Mouse (Mus musculus) MEL (cell line): Measurements from ENCODE around the gene Ndufb10. TPM values are rescaled to one million over a fixed set of nuclear protein-coding genes. Genes with fewer than 3 reads are reported as not detected.

Source experiments
- DNase-seq: peaks from one replicate; pipeline ENCODE4 v3.0.0; 2011; ENCODE audit warnings: low read depth, low spot score
- H3K27ac ChIP-seq: 2 replicates; pipeline ENCODE4 v1.5.1; 2012; ENCODE audit warnings: low read depth, mild to moderate bottlenecking, control low read depth, low read length, moderate library complexity; ENCODE audit not compliant: control insufficient read depth
- H3K27me3 ChIP-seq, 2 experiments: fragments of 150-350 bp in 1 of 2; sonication (generic) in 1 of 2; 2 replicates each; pipeline ENCODE4 v1.6.1; 2012; ENCODE audit warnings: low read length in 2 of 2, mild to moderate bottlenecking in 2 of 2, improper control_type of control experiment in 1 of 2, moderate library complexity in 1 of 2; ENCODE audit not compliant: insufficient read depth in 2 of 2, control insufficient read depth in 1 of 2
- H3K36me3 ChIP-seq, 2 experiments: 2 replicates each; pipeline ENCODE4 v1.6.1; 2012 to 2014; ENCODE audit warnings: low read length in 2 of 2, improper control_type of control experiment in 1 of 2, inconsistent platforms in 1 of 2, mild to moderate bottlenecking in 1 of 2; ENCODE audit not compliant: insufficient read depth in 2 of 2, control insufficient read depth in 1 of 2
- H3K4me1 ChIP-seq, 2 experiments: fragments of 150-350 bp in 1 of 2; sonication (generic) in 1 of 2; 2 replicates each; pipeline ENCODE4 v1.6.1; 2012; ENCODE audit warnings: low read length in 2 of 2, improper control_type of control experiment in 1 of 2, mild to moderate bottlenecking in 1 of 2; ENCODE audit not compliant: insufficient read depth in 2 of 2, control insufficient read depth in 1 of 2
- H3K4me3 ChIP-seq, 2 experiments: fragments of 150-350 bp in 1 of 2; sonication (generic) in 1 of 2; 2 replicates each; pipeline ENCODE4 v1.5.1; 2012; ENCODE audit warnings: low read depth in 2 of 2, low read length in 2 of 2, mild to moderate bottlenecking in 2 of 2, moderate library complexity in 2 of 2, control low read depth in 1 of 2, improper control_type of control experiment in 1 of 2; ENCODE audit not compliant: control insufficient read depth in 1 of 2, insufficient read depth in 1 of 2
- H3K79me2 ChIP-seq: 2 replicates; pipeline ENCODE4 v1.6.1; 2012; ENCODE audit warnings: mild to moderate bottlenecking, low read length, moderate library complexity; ENCODE audit not compliant: control insufficient read depth, poor library complexity, insufficient read depth
- H3K9ac ChIP-seq: 2 replicates; pipeline ENCODE4 v1.6.1; 2012; ENCODE audit warnings: low read depth, mild to moderate bottlenecking, control low read depth, low read length, moderate library complexity; ENCODE audit not compliant: control insufficient read depth, poor library complexity, severe bottlenecking
- H3K9me3 ChIP-seq: fragments of 150-350 bp; sonication (generic); replicated peaks from 2 replicates; pipeline ENCODE4 v1.6.1; 2012; ENCODE audit warnings: mild to moderate bottlenecking, low read length, improper control_type of control experiment, moderate library complexity; ENCODE audit not compliant: insufficient read depth
- BHLHE40 ChIP-seq: IDR thresholded peaks from 2 replicates; pipeline ENCODE4 v1.6.1; 2012; ENCODE audit warnings: low read depth, mild to moderate bottlenecking, inconsistent platforms, low read length, improper control_type of control experiment, borderline replicate concordance
- CHD1 ChIP-seq: IDR thresholded peaks from 2 replicates; pipeline ENCODE4 v1.6.1; 2012; ENCODE audit warnings: low read depth, mild to moderate bottlenecking, inconsistent platforms, low read length, improper control_type of control experiment
- CTCF ChIP-seq, 3 experiments: IDR thresholded peaks in 2 of 3; conservative IDR thresholded peaks in 1 of 3; 2 replicates each; pipeline ENCODE4 v1.5.1; 2011 to 2012; ENCODE audit warnings: low read length in 3 of 3, low read depth in 2 of 3, mild to moderate bottlenecking in 2 of 3, improper control_type of control experiment in 1 of 3, inconsistent platforms in 1 of 3, mixed read lengths in 1 of 3, moderate library complexity in 1 of 3; ENCODE audit not compliant: control insufficient read depth in 1 of 3, insufficient read depth in 1 of 3, poor library complexity in 1 of 3, severe bottlenecking in 1 of 3
- E2F4 ChIP-seq: IDR thresholded peaks from 2 replicates; pipeline ENCODE4 v1.6.1; 2011; ENCODE audit warnings: low read depth, low read length, improper control_type of control experiment, borderline replicate concordance
- EP300 ChIP-seq, 2 experiments: IDR thresholded peaks; 2 replicates each; pipeline ENCODE4 v1.6.1; 2011; ENCODE audit warnings: improper control_type of control experiment in 2 of 2, low read length in 2 of 2, low read depth in 1 of 2, mild to moderate bottlenecking in 1 of 2
- GABPA ChIP-seq: IDR thresholded peaks from 2 replicates; pipeline ENCODE4 v1.6.1; 2012; ENCODE audit warnings: low read depth, mild to moderate bottlenecking, inconsistent platforms, low read length, improper control_type of control experiment, moderate library complexity
- MAFK ChIP-seq: IDR thresholded peaks from 2 replicates; pipeline ENCODE4 v1.6.1; 2011; ENCODE audit warnings: low read depth, mild to moderate bottlenecking, low read length, improper control_type of control experiment, borderline replicate concordance
- MAX ChIP-seq: IDR thresholded peaks from 2 replicates; pipeline ENCODE4 v1.6.1; 2011; ENCODE audit warnings: low read length, improper control_type of control experiment
- MEF2A ChIP-seq: IDR thresholded peaks from 2 replicates; pipeline ENCODE4 v1.6.1; 2014; ENCODE audit warnings: low read depth, mild to moderate bottlenecking, inconsistent platforms, low read length, improper control_type of control experiment; ENCODE audit not compliant: poor library complexity, insufficient replicate concordance, severe bottlenecking; ENCODE audit errors: extremely low read depth
- NRF1 ChIP-seq: IDR thresholded peaks from 2 replicates; pipeline ENCODE4 v1.6.1; 2014; ENCODE audit warnings: low read depth, mild to moderate bottlenecking, inconsistent platforms, low read length, improper control_type of control experiment, moderate library complexity; ENCODE audit not compliant: poor library complexity, insufficient read depth, severe bottlenecking
- POLR2AphosphoS5 ChIP-seq: IDR thresholded peaks from 2 replicates; pipeline ENCODE4 v1.6.1; 2012; ENCODE audit warnings: low read depth, borderline replicate concordance, mild to moderate bottlenecking, inconsistent platforms, low read length, moderate library complexity, mixed read lengths
- RAD21 ChIP-seq: IDR thresholded peaks from 2 replicates; pipeline ENCODE4 v1.6.1; 2011; ENCODE audit warnings: mild to moderate bottlenecking, low read depth, low read length, improper control_type of control experiment
- RCOR1 ChIP-seq: IDR thresholded peaks from 2 replicates; pipeline ENCODE4 v1.6.1; 2012; ENCODE audit warnings: low read depth, mild to moderate bottlenecking, inconsistent platforms, low read length, improper control_type of control experiment
- SMC3 ChIP-seq: IDR thresholded peaks from 2 replicates; pipeline ENCODE4 v1.6.1; 2011; ENCODE audit warnings: low read depth, low read length, improper control_type of control experiment
- TBP ChIP-seq: IDR thresholded peaks from 2 replicates; pipeline ENCODE4 v1.8.0; 2011; ENCODE audit warnings: low read depth, low read length, improper control_type of control experiment
- TCF12 ChIP-seq: IDR thresholded peaks from 2 replicates; pipeline ENCODE4 v1.6.1; 2014; ENCODE audit warnings: low read depth, mild to moderate bottlenecking, inconsistent platforms, low read length, improper control_type of control experiment, moderate library complexity
- USF1 ChIP-seq: IDR thresholded peaks from 2 replicates; pipeline ENCODE4 v1.6.1; 2014; ENCODE audit warnings: low read depth, mild to moderate bottlenecking, inconsistent platforms, low read length, improper control_type of control experiment, moderate library complexity
- USF2 ChIP-seq, 2 experiments: IDR thresholded peaks; 2 replicates each; pipeline ENCODE4 v1.6.1; 2011 to 2012; ENCODE audit warnings: improper control_type of control experiment in 2 of 2, low read length in 2 of 2, borderline replicate concordance in 1 of 2, inconsistent platforms in 1 of 2, low read depth in 1 of 2, mild to moderate bottlenecking in 1 of 2; ENCODE audit not compliant: insufficient read depth in 1 of 2
- ZKSCAN1 ChIP-seq: IDR thresholded peaks from 2 replicates; pipeline ENCODE4 v1.6.1; 2012; ENCODE audit warnings: low read depth, mild to moderate bottlenecking, inconsistent platforms, low read length, improper control_type of control experiment, moderate library complexity
- ZNF384 ChIP-seq: IDR thresholded peaks from 2 replicates; pipeline ENCODE4 v1.6.1; 2012; ENCODE audit warnings: low read depth, mild to moderate bottlenecking, inconsistent platforms, low read length, improper control_type of control experiment
- polyA plus RNA-seq, 2 experiments: library from polyadenylated mRNA; stranded (reverse) in 1 of 2; unstranded in 1 of 2; fragments of >175 nt in 1 of 2; fragments of >200 nt in 1 of 2; gene quantifications; 2 replicates each; pipeline versions ENCODE4 v1.2.1 to v1.2.4; 2012; ENCODE audit warnings: low replicate concordance in 2 of 2, low read depth in 1 of 2; ENCODE audit not compliant: insufficient read length in 2 of 2, insufficient read depth in 1 of 2, missing spikeins in 1 of 2
- total RNA-seq: library from RNA; depleted of rRNA; stranded (reverse); fragments of 300-350 nt; gene quantifications from 2 replicates; pipeline ENCODE4 v1.2.3, GENCODE M21; 2012

The Ndufb10 gene
- total and polyA plus RNA-seq, 3 experiments = 230 to 292 TPM; not detected in 1

DNA sequence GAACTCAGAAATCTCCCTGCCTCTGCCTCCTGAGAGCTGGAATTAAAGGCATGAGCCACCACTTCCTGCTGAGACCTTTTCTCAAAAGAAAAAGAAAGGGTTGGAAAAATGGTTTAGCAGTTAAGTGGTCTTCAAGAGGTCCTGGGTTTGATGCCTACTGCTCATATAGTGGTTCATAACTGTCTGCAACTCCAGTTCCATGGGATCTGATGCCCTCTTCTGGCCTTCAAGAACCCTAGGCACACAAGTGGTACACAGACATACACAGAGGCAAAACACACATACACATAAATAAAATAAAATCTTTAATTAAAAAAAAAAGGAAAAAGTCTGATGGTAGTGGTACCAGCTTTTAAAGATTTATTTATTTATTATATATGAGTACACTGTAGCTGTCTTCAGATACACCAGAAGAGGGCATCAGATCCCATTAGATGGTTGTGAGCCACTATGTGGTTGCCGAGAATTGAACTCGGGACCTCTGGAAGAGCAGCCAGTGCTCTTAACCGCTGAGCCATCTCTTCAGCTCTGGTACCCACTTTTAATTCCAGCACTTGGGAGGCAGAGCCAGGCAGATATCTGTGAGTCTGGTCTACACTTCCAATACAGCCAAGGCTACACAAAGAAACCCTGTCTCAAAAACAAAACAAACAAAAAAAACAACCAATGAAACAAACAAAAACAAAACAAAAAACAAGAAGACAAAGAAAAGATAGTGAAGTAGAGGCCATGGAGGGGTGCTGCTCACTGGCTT lies 1.5 kb upstream of the Ndufb10 start:
- no peaks in the 10 kb centered on the region for H3K27me3 ChIP-seq
- no peak overlapping the region for H3K4me3 ChIP-seq
- no peak for DNase-seq
- H3K79me2 ChIP-seq = peaks cover 28% of the 10 kb centered on the region
- H3K27ac ChIP-seq = no peak overlapping the region
- H3K36me3 ChIP-seq = peaks cover 5 to 10% of the 10 kb centered on the region in 2 experiments; a peak in 2 of 4 replicates
- H3K4me1 ChIP-seq = peaks cover 0 to 12% of the 10 kb centered on the region in 2 experiments; a peak in 3 of 4 replicates
- TF ChIP-seq BHLHE40 = no peak
- TF ChIP-seq USF1 = no peak
- no peak for TF ChIP-seq USF2 (IDR thresholded peaks at IDR 0.05; ENCODE audit: borderline replicate concordance in 1 of 2, insufficient read depth in 1 of 2, low read depth in 1 of 2, low read length in 2 of 2)
- TF ChIP-seq MEF2A = no peak
- TF ChIP-seq MAX = no peak
- no peak for TF ChIP-seq ZNF384
- TF ChIP-seq CTCF (IDR thresholded peaks at IDR 0.05 in 2 of 3, conservative IDR thresholded peaks at IDR 0.05 in 1 of 3; ENCODE audit: control insufficient read depth in 1 of 3, insufficient read depth in 1 of 3, low read depth in 2 of 3, low read length in 3 of 3, poor library complexity in 1 of 3, severe bottlenecking in 1 of 3) = peak in 2 of 3 experiments; percentile 11 to 28; a peak in 2 of 6 replicates
- no peak for TF ChIP-seq POLR2AphosphoS5
- TF ChIP-seq SMC3 = 0 out of 2 replicates have a peak, but pooled peaks have one; percentile 11
- TF ChIP-seq TCF12 = no peak
- TF ChIP-seq E2F4 = no peak
- TF ChIP-seq RCOR1 = no peak
- peak; percentile 94 for TF ChIP-seq TBP
- TF ChIP-seq MAFK = no peak
- TF ChIP-seq RAD21 = no peak; the same call in none of the 2 replicates
- TF ChIP-seq EP300 (IDR thresholded peaks at IDR 0.05; ENCODE audit: low read depth in 1 of 2, low read length in 2 of 2) = no peak
- no peak for TF ChIP-seq ZKSCAN1
- TF ChIP-seq CHD1 = no peak
- TF ChIP-seq GABPA = no peak
- TF ChIP-seq NRF1 = no peak
- TF ChIP-seq, all 39 proteins: peak for 3
- no peak overlapping the region for H3K9ac ChIP-seq
- H3K9me3 ChIP-seq = no peaks in the 10 kb centered on the region
